Mouse (Mus musculus) MEL-GATA-1-ER (cell line): ENCODE data around the gene Hs3st2.

Source experiments
- DNase-seq: peaks from one replicate; pipeline ENCODE4 v3.0.0-alpha.2; 2012; ENCODE audit warnings: low read depth; ENCODE audit errors: extremely low read depth

The Hs3st2 gene

GRCm38 (mm10) chr7:121542458-121542857 is 150.8 kb downstream of the Hs3st2 start:
- no peak for DNase-seq

GRCm38 (mm10) chr7:121549329-121550022 is 157.8 kb downstream of the Hs3st2 start:
- DNase-seq, result no peak
